Mouse (Mus musculus) C2C12 (cell line): ENCODE results near the gene Cmss1.

Experiments used
- CTCF ChIP-seq: IDR thresholded peaks from one replicate; pipeline ENCODE4 v1.5.1; 2011; ENCODE audit not compliant: control insufficient read depth, insufficient read depth, insufficient read length
- FOSL1 ChIP-seq: IDR thresholded peaks from one replicate; pipeline ENCODE4 v1.8.0; 2011; ENCODE audit warnings: mild to moderate bottlenecking, low read length; ENCODE audit not compliant: poor library complexity, insufficient read depth, severe bottlenecking
- MAX ChIP-seq: IDR thresholded peaks from one replicate; pipeline ENCODE4 v1.6.1; 2011; ENCODE audit warnings: mild to moderate bottlenecking, control low read depth
- MYOD1 ChIP-seq: IDR thresholded peaks from one replicate; pipeline ENCODE4 v1.6.1; 2011; ENCODE audit warnings: low read depth; ENCODE audit not compliant: control insufficient read depth, insufficient read length
- USF1 ChIP-seq: IDR thresholded peaks from one replicate; pipeline ENCODE4 v1.6.1; 2011; ENCODE audit warnings: low read depth, mild to moderate bottlenecking, control low read depth, moderate library complexity

DNA sequence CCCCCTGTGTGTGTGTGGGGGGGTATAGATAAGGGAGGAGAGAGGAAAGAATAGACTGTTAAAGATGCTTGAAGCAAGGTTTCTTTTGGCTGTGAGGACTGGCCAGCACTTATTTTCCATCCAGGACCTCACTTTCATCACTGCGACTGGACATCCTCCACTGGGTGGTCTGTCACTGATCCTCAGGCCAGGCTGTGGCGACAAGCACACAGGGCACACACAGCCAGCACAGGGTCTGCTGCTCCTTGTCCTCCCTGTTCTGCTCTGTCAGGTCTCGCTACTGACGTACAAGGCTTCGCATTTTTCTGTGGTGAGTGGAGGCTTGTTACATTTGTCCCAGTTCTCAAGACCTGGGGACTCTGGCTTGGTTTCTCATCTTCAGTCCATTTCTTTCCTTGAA is 187.3 kb downstream of the Cmss1 start:
- TF ChIP-seq CTCF (no peak), FOSL1 (no peak), MAX (no peak), USF1 (no peak), MYOD1 (no peak)
